Mouse (Mus musculus) embryonic facial prominence, embryonic 12.5 days (tissue): ENCODE measurements around the gene Klhl22. TPM values are rescaled to one million over a fixed set of nuclear protein-coding genes. Genes with fewer than 3 reads are reported as not detected.

Experiments used
- ATAC-seq: fragments of 200-750 bp; cut with Nextera tagmentation; 2 replicates; pipeline ENCODE4 v1.8.0; 2017; ENCODE audit not compliant: insufficient number of reproducible peaks, insufficient read depth, low FRiP score, low TSS enrichment
- H3K27ac ChIP-seq: fragments of 300-500 bp; sonication (generic); 2 replicates; pipeline ENCODE4 v1.5.1; 2016; ENCODE audit warnings: mild to moderate bottlenecking
- H3K27me3 ChIP-seq: fragments of 300-500 bp; sonication (generic); 2 replicates; pipeline ENCODE4 v1.6.1; 2016; ENCODE audit warnings: mild to moderate bottlenecking, moderate library complexity
- H3K36me3 ChIP-seq: fragments of 300-500 bp; sonication (generic); 2 replicates; pipeline ENCODE4 v1.6.1; 2016; ENCODE audit warnings: mild to moderate bottlenecking
- H3K4me1 ChIP-seq: fragments of 300-500 bp; sonication (generic); 2 replicates; pipeline ENCODE4 v1.6.1; 2016
- H3K4me2 ChIP-seq: fragments of 300-500 bp; sonication (generic); replicated peaks from 2 replicates; pipeline ENCODE4 v1.6.1; 2016; ENCODE audit warnings: mild to moderate bottlenecking, moderate library complexity
- H3K4me3 ChIP-seq: fragments of 300-500 bp; sonication (generic); 2 replicates; pipeline ENCODE4 v1.5.1; 2016; ENCODE audit warnings: mild to moderate bottlenecking
- H3K9ac ChIP-seq: fragments of 300-500 bp; sonication (generic); 2 replicates; pipeline ENCODE4 v1.6.1; 2016; ENCODE audit warnings: mild to moderate bottlenecking, moderate library complexity
- H3K9me3 ChIP-seq: fragments of 300-500 bp; sonication (generic); 2 replicates; pipeline ENCODE4 v1.6.1; 2016; ENCODE audit warnings: mild to moderate bottlenecking, moderate library complexity
- WGBS: fragments of 180-500 bp; shearing (Covaris S2); methylation state at CpG from one replicate; pipeline ENCODE4 v1.1.7; 2016; 5-methylcytosine and 5-hydroxymethylcytosine counted together
- polyA plus RNA-seq: library from polyadenylated mRNA; unstranded; fragments of >200 nt; fragmentation: Nextera tagmentation; extraction: Ambion mirVana; gene quantifications from 2 replicates; pipeline ENCODE4 v1.2.1, GENCODE M21; 2016

Klhl22 gene
- polyA plus RNA-seq, 1 experiment from 2014 or later: 92.6 TPM

GRCm38 (mm10) chr16:17816528-17816927 is 57.1 kb downstream of the Klhl22 start:
- H3K27me3 ChIP-seq: peaks cover 14% of the 10 kb centered on the region
- peaks cover 14% of the 10 kb centered on the region for H3K4me1 ChIP-seq
- no peak overlapping the region for H3K4me3 ChIP-seq
- H3K27ac ChIP-seq: no peak overlapping the region
- H3K36me3 ChIP-seq: no peaks in the 10 kb centered on the region
- no peak overlapping the region for H3K9ac ChIP-seq
- 74% methylated on average over 8 of the region's 8 CpGs for WGBS
- H3K9me3 ChIP-seq: no peaks in the 10 kb centered on the region
- H3K4me2 ChIP-seq: 0 out of 2 replicates have a peak overlapping the region, but pooled peaks have one; percentile 81
- no peak for ATAC-seq

GRCm38 (mm10) chr16:17826500-17826899 is 67.1 kb downstream of the Klhl22 start:
- H3K27me3 ChIP-seq: peaks cover 17% of the 10 kb centered on the region
- no peak overlapping the region for H3K4me3 ChIP-seq
- no peak overlapping the region for H3K4me2 ChIP-seq
- no peaks in the 10 kb centered on the region for H3K4me1 ChIP-seq
- 85% methylated on average over 2 of the region's 2 CpGs for WGBS
- H3K36me3 ChIP-seq: no peaks in the 10 kb centered on the region
- no peak overlapping the region for H3K27ac ChIP-seq
- ATAC-seq: no peak
- no peaks in the 10 kb centered on the region for H3K9me3 ChIP-seq
- H3K9ac ChIP-seq: no peak overlapping the region

- no peak for ATAC-seq
- Histone ChIP-seq H3K9me3 (no peaks in the 10 kb centered on the region), H3K4me3 (no peak overlapping the region), H3K27me3 (peaks cover 35% of the 10 kb centered on the region), H3K36me3 (no peaks in the 10 kb centered on the region), H3K9ac (no peak overlapping the region), H3K4me2 (no peak overlapping the region), H3K27ac (no peak overlapping the region), H3K4me1 (peaks cover 5% of the 10 kb centered on the region)
- 91% methylated on average over 2 of the region's 2 CpGs for WGBS
Measured at GRCm38 (mm10) chr16:17828229-17828628, 68.8 kb downstream of the Klhl22 start.

DNA sequence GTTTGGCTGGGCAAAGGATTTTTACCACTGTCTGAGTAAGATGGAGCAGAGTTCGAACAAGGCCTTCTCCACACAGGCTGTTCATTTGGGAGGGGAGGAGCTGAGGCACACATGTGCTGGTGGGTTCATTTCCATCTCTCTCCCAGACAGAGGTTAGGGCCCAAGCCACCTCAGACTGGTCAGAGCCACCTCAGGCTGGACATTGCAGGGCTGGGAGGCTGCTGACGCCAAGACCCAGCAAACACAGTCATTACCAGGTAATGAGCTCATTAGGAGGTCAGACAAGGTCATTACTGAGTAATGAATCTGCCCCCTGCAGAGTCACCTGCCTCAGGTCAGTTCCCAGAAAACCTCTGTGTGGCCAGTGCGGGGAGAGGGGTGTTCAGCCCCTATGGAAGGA is 69.4 kb downstream of the Klhl22 start:
- H3K9ac ChIP-seq: no peak overlapping the region
- H3K4me2 ChIP-seq: no peak overlapping the region
- peaks cover 7% of the 10 kb centered on the region for H3K4me1 ChIP-seq
- 50% methylated on average over 3 of the region's 3 CpGs for WGBS
- no peaks in the 10 kb centered on the region for H3K36me3 ChIP-seq
- no peak overlapping the region for H3K4me3 ChIP-seq
- ATAC-seq: no peak
- peaks cover 41% of the 10 kb centered on the region for H3K27me3 ChIP-seq
- H3K27ac ChIP-seq: no peak overlapping the region
- no peaks in the 10 kb centered on the region for H3K9me3 ChIP-seq

DNA sequence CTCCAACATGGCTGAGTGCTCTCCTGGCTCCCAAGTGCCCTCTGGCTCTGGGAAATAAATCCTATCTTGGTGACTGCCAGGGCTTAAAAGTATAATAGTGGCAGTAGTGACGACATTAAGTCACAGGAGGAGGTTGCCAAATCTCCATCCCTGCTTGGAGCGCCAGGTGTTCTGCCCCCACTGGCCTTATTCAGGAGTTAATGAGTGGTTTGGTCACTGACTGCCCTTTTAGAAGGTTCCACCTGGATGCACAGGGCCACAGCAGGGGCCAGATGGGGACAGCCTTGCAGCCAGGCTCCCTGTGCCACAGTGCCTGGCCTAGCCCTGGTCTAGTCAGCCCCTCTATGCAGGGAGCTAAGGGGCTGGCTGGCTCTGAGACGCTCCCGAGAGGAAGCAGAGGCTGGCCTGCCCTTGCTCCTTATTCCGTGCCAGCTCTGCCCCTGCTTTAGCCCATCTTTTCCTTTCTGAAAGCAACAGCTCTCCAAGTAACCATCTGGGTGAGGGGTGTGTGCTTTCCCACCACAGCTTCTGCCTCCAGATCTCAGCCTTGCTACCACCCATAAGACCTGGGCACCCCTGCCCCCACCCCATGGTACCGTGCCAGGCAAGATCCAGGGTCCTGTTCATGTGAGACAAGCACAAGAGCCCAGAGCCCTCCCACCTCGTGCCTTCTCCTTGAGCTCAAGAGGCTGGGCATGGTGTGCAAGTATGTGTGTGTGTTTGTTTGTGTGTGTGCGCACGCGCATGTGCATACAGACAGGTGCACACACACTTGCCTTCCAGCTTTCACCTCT is 71.2 kb downstream of the Klhl22 start:
- WGBS: 52% methylated on average over 10 of the region's 10 CpGs
- H3K27me3 ChIP-seq: peaks cover 58% of the 10 kb centered on the region
- no peak overlapping the region for H3K4me2 ChIP-seq
- H3K9ac ChIP-seq: no peak overlapping the region
- ATAC-seq: no peak
- peaks cover 12% of the 10 kb centered on the region for H3K4me1 ChIP-seq
- no peaks in the 10 kb centered on the region for H3K36me3 ChIP-seq
- H3K9me3 ChIP-seq: no peaks in the 10 kb centered on the region
- H3K4me3 ChIP-seq: no peak overlapping the region
- no peak overlapping the region for H3K27ac ChIP-seq

DNA sequence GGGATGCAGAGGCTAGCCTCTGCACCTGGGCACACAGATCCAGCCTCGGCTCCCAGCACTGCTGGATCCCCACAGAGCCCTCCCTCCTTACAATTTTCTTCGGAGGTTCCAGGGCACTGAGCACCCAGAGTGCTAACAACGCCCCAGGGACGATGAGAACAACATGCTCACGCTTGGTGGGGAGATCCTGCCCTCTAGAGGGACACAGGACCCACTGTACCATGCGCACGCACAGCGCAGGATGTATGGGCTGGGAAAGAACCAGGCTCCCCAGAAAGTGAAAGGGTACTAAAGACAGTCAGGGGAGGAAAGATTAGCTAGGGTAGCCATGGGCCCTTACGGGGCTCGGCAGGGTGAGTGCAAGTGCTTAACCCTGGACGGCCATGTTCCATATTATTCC is 72.4 kb downstream of the Klhl22 start:
- no peaks in the 10 kb centered on the region for H3K9me3 ChIP-seq
- no peaks in the 10 kb centered on the region for H3K36me3 ChIP-seq
- no peak overlapping the region for H3K4me2 ChIP-seq
- no peak overlapping the region for H3K4me3 ChIP-seq
- H3K27ac ChIP-seq: no peak overlapping the region
- H3K4me1 ChIP-seq: peaks cover 12% of the 10 kb centered on the region
- 10% methylated on average over 11 of the region's 11 CpGs for WGBS
- peaks cover 70% of the 10 kb centered on the region for H3K27me3 ChIP-seq
- no peak overlapping the region for H3K9ac ChIP-seq
- ATAC-seq: no peak

- no peaks in the 10 kb centered on the region for H3K36me3 ChIP-seq
- 25% methylated on average over 7 of the region's 7 CpGs for WGBS
- H3K27me3 ChIP-seq: peaks cover 78% of the 10 kb centered on the region
- peak within 1 kb of the TSS; percentile 83 for H3K4me2 ChIP-seq
- H3K9me3 ChIP-seq: no peaks in the 10 kb centered on the region
- H3K4me3 ChIP-seq: peak within 1 kb of the TSS; percentile 49
- H3K9ac ChIP-seq: peak within 1 kb of the TSS; percentile 61
- ATAC-seq: no peak
- no peak within 1 kb of the TSS for H3K27ac ChIP-seq
- peaks cover 12% of the 10 kb centered on the region for H3K4me1 ChIP-seq
Measured at GRCm38 (mm10) chr16:17832821-17833220, 73.4 kb downstream of the Klhl22 start, which contains the start of gene B830017H08Rik. Gene B830017H08Rik, plus strand, starts transcription at chr16:17833121.

- H3K27ac ChIP-seq: no peak overlapping the region
- H3K4me3 ChIP-seq: peak overlapping the region; percentile 49
- WGBS: 0% methylated on average over 37 of the region's 37 CpGs
- peak overlapping the region; percentile 83 for H3K4me2 ChIP-seq
- H3K27me3 ChIP-seq: peaks cover 78% of the 10 kb centered on the region
- peaks cover 12% of the 10 kb centered on the region for H3K4me1 ChIP-seq
- 0 out of 2 replicates have a peak, but pooled peaks have one; percentile 44 for ATAC-seq
- peak overlapping the region; percentile 61 for H3K9ac ChIP-seq
- no peaks in the 10 kb centered on the region for H3K36me3 ChIP-seq
- no peaks in the 10 kb centered on the region for H3K9me3 ChIP-seq
Measured at GRCm38 (mm10) chr16:17833321-17833680, 73.9 kb downstream of the Klhl22 start.

GRCm38 (mm10) chr16:17833681-17834399 is 74.4 kb downstream of the Klhl22 start:
- 0 out of 2 replicates have a peak, but pooled peaks have one; percentile 22 for ATAC-seq
- Histone ChIP-seq H3K27ac (no peak overlapping the region), H3K36me3 (no peaks in the 10 kb centered on the region), H3K9ac (peak overlapping the region; percentile 61), H3K27me3 (peaks cover 78% of the 10 kb centered on the region), H3K4me3 (peak overlapping the region; percentile 49), H3K4me1 (peaks cover 12% of the 10 kb centered on the region), H3K4me2 (peak overlapping the region; percentile 83), H3K9me3 (no peaks in the 10 kb centered on the region)
- WGBS: under 1% methylated on average over 89 of the region's 103 CpGs

DNA sequence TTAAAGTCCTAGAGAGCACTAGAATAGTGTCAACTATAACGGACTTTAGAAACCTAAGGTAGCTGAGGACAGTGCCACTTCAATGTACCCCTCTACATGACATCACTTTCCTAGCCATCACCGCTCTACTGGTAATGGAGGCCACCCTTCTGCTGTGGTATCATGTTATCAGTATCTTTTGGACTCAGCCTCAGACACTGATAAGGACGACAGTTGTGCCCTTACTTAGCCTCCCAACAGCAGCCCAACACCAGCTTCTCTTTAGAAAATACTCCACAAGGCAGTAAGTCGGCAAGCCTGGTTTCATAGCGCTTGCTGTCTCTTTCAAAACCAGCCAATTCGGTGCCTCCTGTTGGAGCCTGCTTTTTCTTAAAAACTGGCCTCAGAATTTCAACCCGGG is 75.1 kb downstream of the Klhl22 start:
- H3K4me3 ChIP-seq: peak overlapping the region; percentile 49
- H3K4me2 ChIP-seq: peak overlapping the region; percentile 83
- no peaks in the 10 kb centered on the region for H3K36me3 ChIP-seq
- no peak overlapping the region for H3K27ac ChIP-seq
- no peak for ATAC-seq
- peaks cover 12% of the 10 kb centered on the region for H3K4me1 ChIP-seq
- no peak overlapping the region for H3K9ac ChIP-seq
- H3K27me3 ChIP-seq: peaks cover 78% of the 10 kb centered on the region
- H3K9me3 ChIP-seq: no peaks in the 10 kb centered on the region
- WGBS: 50% methylated on average over 7 of the region's 7 CpGs

DNA sequence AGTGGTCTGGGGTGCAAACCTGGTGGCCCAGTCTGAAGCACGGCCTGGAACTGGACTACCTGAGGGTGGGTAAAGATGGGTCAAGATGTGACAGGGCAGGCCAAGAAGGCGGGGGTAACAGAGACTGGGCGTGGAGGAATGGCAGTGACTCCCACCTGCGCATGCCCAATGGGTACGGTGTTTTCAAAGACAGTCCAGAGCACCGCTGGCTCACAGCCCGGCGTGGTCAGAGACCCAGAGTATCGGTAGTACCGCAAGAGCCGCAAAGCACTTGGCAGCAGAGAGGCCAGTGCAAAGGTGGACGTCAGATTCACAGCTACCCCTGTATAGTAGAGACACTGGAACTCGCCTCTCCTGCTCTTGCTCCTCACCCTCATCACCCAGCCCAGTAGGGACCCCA is 76.1 kb downstream of the Klhl22 start:
- peaks cover 71% of the 10 kb centered on the region for H3K27me3 ChIP-seq
- 49% methylated on average over 13 of the region's 13 CpGs for WGBS

DNA sequence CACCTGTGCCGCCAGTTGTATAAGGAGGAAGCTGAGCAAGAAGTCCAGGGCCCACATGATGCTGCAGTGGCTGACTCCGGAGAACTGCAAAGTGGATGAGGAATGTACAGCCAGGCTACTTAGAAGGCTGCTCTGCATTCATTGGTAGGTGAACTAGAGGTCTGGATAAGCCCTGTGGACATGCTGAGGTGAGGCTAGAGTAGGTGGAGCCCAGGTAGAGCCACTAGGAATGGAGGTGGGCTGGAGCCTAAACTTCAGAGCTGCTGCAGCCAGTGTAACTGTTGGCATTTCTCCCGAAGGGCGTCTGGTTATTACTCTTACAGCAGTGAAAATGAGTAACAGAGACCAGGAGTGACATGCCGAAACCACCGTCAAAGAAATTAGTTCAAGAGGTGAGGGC is 78.6 kb downstream of the Klhl22 start, which contains the start of gene Car15:
Gene Car15 (minus strand): TSS at position 314 of the 400 bp plus-strand sequence.
- Histone ChIP-seq H3K9me3 (no peaks in the 10 kb centered on the region), H3K27me3 (peaks cover 45% of the 10 kb centered on the region), H3K27ac (no peak within 1 kb of the TSS), H3K36me3 (peaks cover 29% of the 10 kb centered on the region), H3K4me1 (peaks cover 9% of the 10 kb centered on the region), H3K4me3 (no peak within 1 kb of the TSS), H3K4me2 (no peak within 1 kb of the TSS), H3K9ac (no peak within 1 kb of the TSS)
- no peak for ATAC-seq
- WGBS: 70% methylated on average over 6 of the region's 6 CpGs

More for the DNA sequence above, 76.1 kb downstream of the Klhl22 start:
- H3K9ac ChIP-seq: no peak overlapping the region
- peaks cover 12% of the 10 kb centered on the region for H3K4me1 ChIP-seq
- H3K4me3 ChIP-seq: no peak overlapping the region
- H3K9me3 ChIP-seq: no peaks in the 10 kb centered on the region
- peaks cover 3% of the 10 kb centered on the region; the same call in 1 of the 2 replicates for H3K36me3 ChIP-seq
- no peak overlapping the region for H3K4me2 ChIP-seq
- peak; percentile 18; the same call in 1 of the 2 replicates for ATAC-seq
- H3K27ac ChIP-seq: no peak overlapping the region
